Mouse (Mus musculus) C2C12 (cell line): Measurements from ENCODE around the gene Eps15l1. TPM values are rescaled to one million over a fixed set of nuclear protein-coding genes. Genes with fewer than 3 reads are reported as not detected.

ENCODE experiments used
- H3K27me3 ChIP-seq: one replicate; pipeline ENCODE4 v1.6.1; 2011; ENCODE audit not compliant: control insufficient read depth, insufficient read depth, insufficient read length
- H3K36me3 ChIP-seq: one replicate; pipeline ENCODE4 v1.6.1; 2011; ENCODE audit not compliant: control insufficient read depth, insufficient read depth
- H3K4me3 ChIP-seq: one replicate; pipeline ENCODE4 v1.5.1; 2011; ENCODE audit warnings: mild to moderate bottlenecking, control low read depth; ENCODE audit not compliant: poor library complexity, insufficient read depth, severe bottlenecking
- H3K79me2 ChIP-seq: one replicate; pipeline ENCODE4 v1.6.1; 2011; ENCODE audit not compliant: control insufficient read depth, insufficient read depth
- H3K79me3 ChIP-seq: one replicate; pipeline ENCODE4 v1.6.1; 2011; ENCODE audit warnings: low read depth, control low read depth
- H3ac ChIP-seq: one replicate; pipeline ENCODE3; 2011; ENCODE audit warnings: low read depth; ENCODE audit not compliant: control insufficient read depth, insufficient read length
- CEBPB ChIP-seq: IDR thresholded peaks from one replicate; pipeline ENCODE4 v1.6.1; 2011; ENCODE audit warnings: low read depth, mild to moderate bottlenecking, control low read depth, moderate library complexity
- CTCF ChIP-seq: IDR thresholded peaks from one replicate; pipeline ENCODE4 v1.5.1; 2011; ENCODE audit not compliant: control insufficient read depth, insufficient read depth, insufficient read length
- FOSL1 ChIP-seq: IDR thresholded peaks from one replicate; pipeline ENCODE4 v1.8.0; 2011; ENCODE audit warnings: mild to moderate bottlenecking, low read length; ENCODE audit not compliant: poor library complexity, insufficient read depth, severe bottlenecking
- MAX ChIP-seq: IDR thresholded peaks from one replicate; pipeline ENCODE4 v1.6.1; 2011; ENCODE audit warnings: mild to moderate bottlenecking, control low read depth
- MYOD1 ChIP-seq: IDR thresholded peaks from one replicate; pipeline ENCODE4 v1.6.1; 2011; ENCODE audit warnings: low read depth; ENCODE audit not compliant: control insufficient read depth, insufficient read length
- MYOG ChIP-seq: IDR thresholded peaks from one replicate; pipeline ENCODE4 v1.6.1; 2011; ENCODE audit not compliant: control insufficient read depth, insufficient read length; ENCODE audit errors: extremely low read depth
- USF1 ChIP-seq: IDR thresholded peaks from one replicate; pipeline ENCODE4 v1.6.1; 2011; ENCODE audit warnings: low read depth, mild to moderate bottlenecking, control low read depth, moderate library complexity
- polyA plus RNA-seq: library from polyadenylated mRNA; unstranded; fragments of >200 nt; fragmentation: generic; extraction: Trizol; gene quantifications from one replicate; pipeline ENCODE4 v1.2.1, GENCODE M21; 2012; ENCODE audit warnings: missing spikeins

Eps15l1 gene
- polyA plus RNA-seq, 1 experiment: 29.4 TPM

DNA sequence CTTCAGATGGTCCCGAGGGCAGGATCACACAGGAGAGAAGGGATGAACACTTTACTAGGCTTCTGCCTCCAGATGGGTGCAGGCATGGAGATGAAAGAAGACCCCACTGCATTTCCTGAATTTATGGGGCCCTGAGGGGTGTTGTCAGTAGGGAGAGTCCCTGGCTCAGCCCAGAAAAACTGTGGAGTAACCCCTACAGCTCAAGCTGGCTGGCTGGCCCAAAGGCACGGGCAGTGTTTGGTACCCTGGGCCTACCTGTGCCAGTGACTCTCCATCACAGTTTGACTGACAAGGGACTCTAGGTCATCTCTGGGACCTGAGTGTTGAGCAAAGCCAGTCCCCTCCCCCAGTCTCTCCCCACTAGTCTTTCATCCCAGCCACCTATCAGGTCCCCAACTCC, 96.6 kb downstream of the Eps15l1 start:
- Histone ChIP-seq H3K36me3 (peaks cover 3% of the 10 kb centered on the region), H3K79me3 (peaks cover 9% of the 10 kb centered on the region), H3K79me2 (peaks cover 16% of the 10 kb centered on the region), H3K4me3 (no peak overlapping the region), H3ac (no peak overlapping the region), H3K27me3 (no peaks in the 10 kb centered on the region)
- no peak for TF ChIP-seq USF1
- TF ChIP-seq CTCF: no peak
- no peak for TF ChIP-seq FOSL1
- no peak for TF ChIP-seq CEBPB
- TF ChIP-seq MAX: no peak

- peaks cover 9% of the 10 kb centered on the region for H3K79me3 ChIP-seq
- no peak overlapping the region for H3ac ChIP-seq
- TF ChIP-seq CTCF: no peak
- TF ChIP-seq USF1: no peak
- no peak for TF ChIP-seq CEBPB
- no peak for TF ChIP-seq FOSL1
- no peak for TF ChIP-seq MYOG
- TF ChIP-seq MYOD1: no peak
- TF ChIP-seq MAX: no peak
- no peaks in the 10 kb centered on the region for H3K27me3 ChIP-seq
- H3K4me3 ChIP-seq: no peak overlapping the region
- H3K36me3 ChIP-seq: peaks cover 3% of the 10 kb centered on the region
- peaks cover 22% of the 10 kb centered on the region for H3K79me2 ChIP-seq
Measured at GRCm38 (mm10) chr8:72324036-72324706, 97.1 kb downstream of the Eps15l1 start.

DNA sequence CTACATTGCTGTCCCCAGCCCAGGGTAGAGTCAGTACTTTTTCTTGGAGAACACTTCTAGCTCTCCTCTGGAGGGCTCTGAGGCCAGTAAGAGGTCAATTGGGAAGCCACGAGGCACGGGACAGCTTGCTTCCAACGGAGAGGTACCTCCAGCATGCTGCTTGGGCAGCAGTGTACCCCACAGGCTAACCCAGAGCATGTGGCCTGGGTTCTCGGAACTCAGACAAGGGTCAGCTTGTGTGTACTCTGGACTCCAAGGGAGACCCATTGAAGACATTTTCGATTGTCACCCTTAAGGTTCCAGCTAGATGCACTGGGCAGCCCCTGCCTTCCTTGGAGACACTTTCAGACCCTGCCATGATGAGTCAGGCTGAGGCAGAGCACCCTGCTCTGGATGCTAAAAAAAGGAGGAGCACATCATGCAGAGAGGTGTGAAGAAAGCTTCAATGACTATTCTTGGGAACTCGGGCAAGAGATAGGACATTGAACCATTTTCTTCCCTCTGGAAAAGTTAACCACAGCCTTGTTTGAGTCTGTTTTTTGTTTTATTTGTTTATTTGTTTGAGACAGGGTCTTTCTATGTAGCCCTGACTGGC, 98.0 kb downstream of the Eps15l1 start:
- no peak overlapping the region for H3K4me3 ChIP-seq
- peaks cover 24% of the 10 kb centered on the region for H3K79me2 ChIP-seq
- TF ChIP-seq FOSL1 (no peak), MYOD1 (no peak), CTCF (no peak), MYOG (no peak), USF1 (no peak), CEBPB (no peak), MAX (no peak)
- peaks cover 11% of the 10 kb centered on the region for H3K79me3 ChIP-seq
- H3ac ChIP-seq: no peak overlapping the region
- peaks cover 3% of the 10 kb centered on the region for H3K36me3 ChIP-seq
- H3K27me3 ChIP-seq: no peaks in the 10 kb centered on the region

- Histone ChIP-seq H3K79me3 (peaks cover 11% of the 10 kb centered on the region), H3K36me3 (peaks cover 3% of the 10 kb centered on the region), H3K79me2 (peaks cover 24% of the 10 kb centered on the region), H3K4me3 (no peak overlapping the region), H3K27me3 (no peaks in the 10 kb centered on the region), H3ac (no peak overlapping the region)
- TF ChIP-seq MYOD1 (no peak), MAX (no peak), USF1 (no peak), CTCF (no peak), FOSL1 (no peak), MYOG (no peak)
Measured at GRCm38 (mm10) chr8:72322471-72322889, 98.8 kb downstream of the Eps15l1 start.

GRCm38 (mm10) chr8:72321635-72322441, 99.4 kb downstream of the Eps15l1 start:
- H3K4me3 ChIP-seq: no peak overlapping the region
- H3K79me2 ChIP-seq: peaks cover 24% of the 10 kb centered on the region
- peaks cover 11% of the 10 kb centered on the region for H3K79me3 ChIP-seq
- H3K27me3 ChIP-seq: no peaks in the 10 kb centered on the region
- no peak overlapping the region for H3ac ChIP-seq
- peaks cover 3% of the 10 kb centered on the region for H3K36me3 ChIP-seq
- no peak for TF ChIP-seq CTCF
- TF ChIP-seq CEBPB: no peak
- no peak for TF ChIP-seq MAX
- no peak for TF ChIP-seq FOSL1
- TF ChIP-seq MYOD1: no peak
- no peak for TF ChIP-seq USF1
- no peak for TF ChIP-seq MYOG
